Mouse (Mus musculus) thymus, postnatal 4 days (tissue): ENCODE measurements around the gene Naglu.
"Not testable (repeated sequence)": the region's sequence is repeated elsewhere in the genome, so short reads cannot be mapped to it uniquely, and the experiment has no call there.

Experiments used
- DNase-seq: peaks from one replicate; pipeline ENCODE4 v3.0.0; 2021

Gene Naglu

DNA sequence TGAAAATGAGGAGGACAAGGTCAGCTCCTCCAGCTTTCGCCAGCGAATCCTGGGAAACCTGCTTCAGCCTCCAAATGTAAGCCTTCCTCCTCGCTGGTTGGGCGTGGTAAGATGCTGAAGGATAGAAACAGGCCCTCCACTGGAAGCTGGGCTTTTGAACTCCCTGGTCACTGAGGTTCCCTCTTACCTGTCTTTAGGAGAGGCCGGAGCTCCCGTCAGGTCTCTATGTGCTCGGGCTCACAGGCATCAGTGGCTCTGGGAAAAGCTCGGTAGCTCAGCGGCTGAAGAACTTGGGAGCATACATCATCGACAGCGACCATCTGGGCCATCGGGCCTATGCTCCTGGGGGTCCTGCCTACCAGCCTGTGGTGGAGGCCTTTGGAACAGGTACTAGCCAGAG is 15.0 kb downstream of the Naglu start:
- no peak for DNase-seq

DNA sequence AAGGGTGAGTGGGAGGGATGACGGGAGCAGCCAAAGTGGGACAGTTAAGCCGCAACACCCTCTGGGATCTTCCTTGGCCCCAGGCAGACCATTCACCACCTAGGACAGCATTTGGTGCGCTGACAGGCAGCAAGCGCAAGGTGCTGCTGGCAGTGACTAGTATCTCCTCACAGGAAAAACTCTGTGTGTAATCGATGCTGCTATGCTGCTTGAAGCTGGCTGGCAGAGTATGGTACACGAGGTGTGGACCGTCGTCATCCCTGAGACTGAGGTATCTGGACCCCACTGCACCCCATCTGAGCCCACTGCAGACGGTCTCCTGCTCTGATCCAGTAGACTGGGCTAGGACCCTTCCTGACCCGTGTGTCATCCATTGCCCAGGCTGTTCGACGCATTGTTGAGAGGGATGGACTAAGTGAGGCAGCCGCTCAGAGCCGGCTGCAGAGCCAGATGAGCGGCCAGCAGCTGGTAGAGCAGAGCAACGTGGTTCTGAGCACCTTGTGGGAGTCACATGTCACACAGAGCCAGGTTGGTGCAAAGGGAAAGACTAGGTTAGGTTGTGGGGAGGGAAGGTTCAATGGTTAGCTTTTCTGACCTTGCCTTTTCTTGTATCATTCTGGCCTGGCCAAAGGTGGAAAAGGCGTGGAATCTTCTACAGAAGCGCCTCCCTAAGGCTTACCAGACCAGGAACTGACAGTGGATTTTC is 16.0 kb downstream of the Naglu start:
- no peak for DNase-seq

DNA sequence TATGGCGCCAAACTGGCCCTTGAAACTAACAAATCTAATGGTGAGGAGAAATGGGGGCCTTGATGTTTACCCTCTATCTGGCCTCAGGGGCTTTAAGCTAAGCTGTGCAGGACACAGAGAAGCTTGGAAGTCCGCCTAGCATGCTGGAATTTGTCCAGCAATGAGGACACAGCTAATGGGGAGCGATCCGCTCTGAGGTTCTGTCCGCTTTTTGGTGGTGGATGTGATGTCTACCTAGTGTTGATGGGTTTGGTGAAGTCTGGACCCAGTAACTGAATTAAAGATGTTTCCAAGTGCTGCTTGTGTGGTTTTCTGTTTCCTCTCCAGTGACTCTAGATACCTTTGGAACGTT is 16.5 kb downstream of the Naglu start:
- DNase-seq = no peak

DNA sequence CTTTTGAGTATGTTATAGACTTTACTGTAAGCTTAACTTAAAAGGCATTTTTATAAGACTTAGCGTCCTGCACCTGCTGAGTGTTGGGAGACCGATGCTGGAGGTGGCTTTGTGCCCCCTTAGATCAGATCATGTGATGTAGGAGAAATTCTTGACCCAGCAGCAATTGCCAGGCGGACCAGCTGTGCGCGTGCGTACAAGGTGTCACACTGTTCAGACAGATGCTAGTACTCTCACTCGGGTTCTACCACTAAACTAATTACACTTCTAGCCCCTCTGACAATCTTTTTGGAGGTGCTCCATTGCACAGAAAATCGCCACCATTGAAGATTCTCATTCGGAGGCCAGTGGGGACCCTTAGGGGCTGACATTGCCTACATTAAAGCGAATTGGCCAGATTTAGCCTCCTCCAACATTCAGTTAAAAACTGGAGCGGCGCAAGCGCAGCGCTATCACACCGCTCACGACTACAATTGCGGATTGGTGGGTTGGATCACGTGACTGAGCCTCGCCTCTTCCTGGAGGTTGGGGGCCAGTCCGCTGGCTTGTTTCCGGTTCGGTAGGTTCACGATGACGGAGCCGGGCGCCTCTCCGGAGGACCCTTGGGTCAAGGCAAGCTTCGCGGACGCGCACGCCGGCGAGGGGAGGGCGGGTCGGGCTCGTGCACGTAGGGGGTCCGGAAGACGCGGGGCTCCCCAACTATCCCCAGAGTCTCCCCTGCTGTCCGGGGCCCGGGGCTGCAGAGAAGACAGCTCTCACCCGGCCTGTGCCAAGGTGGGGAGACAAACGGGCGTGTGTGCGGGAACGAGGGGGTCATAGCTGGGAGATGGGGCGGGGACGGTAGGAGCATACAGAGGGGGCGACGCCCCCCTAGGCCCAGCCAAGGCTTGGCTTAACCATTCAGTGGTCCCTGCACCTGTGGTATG is 17.2 kb downstream of the Naglu start, which contains the start of gene Mlx:
Mlx (plus strand) TSS at position 522 of the 926 bp plus-strand sequence.
- DNase-seq = peak; percentile 88

GRCm38 (mm10) chr11:101087682-101088055 is 17.9 kb downstream of the Naglu start:
- no peak for DNase-seq

DNA sequence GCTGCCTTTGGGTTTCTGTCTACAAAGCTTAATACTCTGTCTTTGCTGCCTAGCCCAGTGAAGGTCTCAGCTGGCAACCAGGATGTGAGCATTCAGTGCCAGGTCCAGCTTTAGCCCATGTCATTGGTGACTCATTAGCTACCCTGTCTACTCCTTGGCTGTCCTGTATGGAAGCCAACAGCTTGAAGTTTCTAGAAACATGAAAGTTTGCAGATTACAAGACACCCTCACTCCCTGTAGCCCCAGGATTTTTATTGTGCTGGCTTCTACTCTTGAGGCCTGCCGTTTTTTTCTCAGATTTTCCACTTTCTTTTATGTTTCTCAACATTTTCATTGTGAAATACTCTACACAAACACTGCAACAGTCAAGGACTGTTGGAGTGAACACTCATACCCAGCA is 20.1 kb downstream of the Naglu start:
- DNase-seq = no peak

DNA sequence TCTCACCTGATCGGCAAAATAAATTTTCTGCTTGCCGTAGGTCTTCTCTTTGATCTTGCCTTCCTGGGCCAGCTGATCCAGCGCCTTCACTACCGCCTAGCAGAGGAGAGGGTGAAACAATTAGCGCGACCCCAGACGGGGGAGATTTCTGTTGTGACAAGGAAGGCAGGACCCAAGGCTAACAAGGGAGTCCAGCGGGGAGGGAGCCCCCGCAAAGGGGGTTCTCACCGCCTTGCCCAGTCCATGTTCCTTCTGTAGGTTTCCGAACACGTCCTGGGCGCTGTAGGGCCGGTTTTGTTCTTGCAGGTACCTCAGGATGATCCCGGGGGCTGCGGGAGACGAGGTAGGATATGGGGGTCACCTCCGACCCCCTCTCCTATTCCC is 25.1 kb downstream of the Naglu start:
- no peak for DNase-seq

DNA sequence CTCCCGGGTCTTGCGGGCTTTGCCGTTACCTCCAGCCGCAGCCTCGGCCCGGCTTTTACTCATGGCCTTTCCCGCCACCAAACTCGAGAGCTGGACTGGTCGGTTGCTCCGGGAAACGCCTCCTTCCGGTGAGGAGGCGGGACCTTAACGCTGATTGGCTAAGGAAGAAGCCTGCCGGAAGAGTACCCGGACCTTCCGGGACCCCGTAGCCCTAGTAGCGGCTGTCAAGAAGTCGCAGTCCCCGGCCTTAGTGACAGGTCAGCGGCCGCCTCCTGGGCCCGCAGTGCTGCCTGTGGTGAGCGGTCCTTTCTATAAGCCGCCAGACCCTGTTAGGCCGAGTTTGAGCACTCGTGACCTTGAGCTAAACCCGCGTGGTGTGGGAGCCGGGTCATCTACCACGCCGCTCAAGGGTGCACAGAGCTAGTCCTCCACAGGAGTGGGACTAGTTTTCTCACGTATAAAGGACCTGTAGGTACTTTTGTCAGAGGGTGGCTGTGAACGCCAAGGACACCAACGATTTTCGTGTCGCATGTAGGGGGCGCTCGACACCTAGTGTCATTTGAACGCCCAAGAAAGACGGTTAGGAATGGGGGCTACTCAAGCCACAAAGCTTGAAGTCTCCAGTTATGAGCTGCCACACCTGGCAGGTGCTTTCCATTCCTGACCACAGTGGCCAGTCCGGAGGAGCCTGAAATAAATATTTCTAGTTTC is 25.7 kb downstream of the Naglu start, which contains the start of gene Psmc3ip:
Psmc3ip (minus strand) TSS at position 123 of the 711 bp plus-strand sequence.
- peak; percentile 92 for DNase-seq

DNA sequence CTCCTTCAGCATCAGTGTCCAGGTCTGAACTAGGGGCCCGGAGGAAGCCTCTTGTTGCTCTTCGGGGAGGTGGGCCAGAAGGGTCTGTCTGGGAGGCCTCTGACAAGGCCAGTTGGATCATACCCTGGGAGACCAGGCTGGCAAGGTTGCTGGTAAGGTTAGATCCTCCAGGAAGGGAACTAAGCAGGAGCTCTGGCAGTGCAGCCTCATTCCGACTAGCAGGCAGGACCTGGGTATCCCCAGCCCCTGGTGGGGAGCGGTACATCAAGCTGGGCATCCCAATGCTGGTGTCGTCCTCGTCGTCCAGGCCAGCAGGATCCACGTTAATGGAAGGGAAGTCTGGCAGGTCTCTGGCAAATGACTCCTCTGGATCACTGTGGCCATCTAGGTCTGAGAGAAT is 28.4 kb downstream of the Naglu start:
- no peak for DNase-seq

GRCm38 (mm10) chr11:101103011-101103410 is 33.2 kb downstream of the Naglu start:
- no peak for DNase-seq

GRCm38 (mm10) chr11:101109351-101109750 is 39.5 kb downstream of the Naglu start:
- no peak for DNase-seq

DNA sequence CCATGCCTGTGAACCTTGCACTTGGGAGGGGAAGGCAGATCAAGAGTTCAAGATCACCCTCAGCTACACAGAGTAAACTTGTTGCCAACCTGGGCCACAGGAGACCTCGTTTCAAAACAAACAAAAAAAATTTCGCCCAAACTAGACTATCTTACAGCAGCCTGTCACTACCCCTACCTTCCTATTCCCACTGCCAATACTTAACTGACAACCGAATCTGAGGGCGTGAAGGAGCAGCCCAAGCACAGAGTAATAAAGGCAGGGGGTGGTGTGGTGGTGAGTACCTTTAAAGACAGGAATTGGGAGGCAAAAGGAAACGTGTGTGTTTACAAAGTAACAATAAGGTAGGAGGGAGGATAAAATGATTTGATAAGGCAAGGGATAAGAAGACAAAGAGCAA is 40.9 kb downstream of the Naglu start:
- no peak for DNase-seq

DNA sequence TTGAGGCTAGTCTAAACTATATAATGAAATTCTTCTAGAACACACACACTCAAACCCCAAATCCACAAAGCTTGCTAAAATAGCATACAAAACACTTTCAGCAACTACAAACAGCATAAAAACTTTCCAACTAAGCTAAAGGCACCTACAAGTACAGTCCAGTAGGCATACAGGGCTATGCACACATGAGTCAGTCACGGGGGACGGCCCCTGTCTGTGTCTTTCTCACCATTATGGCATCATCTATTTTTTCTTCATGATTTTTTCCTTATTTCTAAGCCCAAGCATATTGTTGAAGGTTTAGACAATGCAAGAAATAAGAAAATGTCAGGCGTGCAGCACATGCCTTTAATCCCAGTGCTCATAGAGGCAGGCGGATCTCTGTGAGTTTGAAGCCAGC is 41.4 kb downstream of the Naglu start:
- DNase-seq = no peak

GRCm38 (mm10) chr11:101112186-101112585 is 42.4 kb downstream of the Naglu start:
- no peak for DNase-seq

DNA sequence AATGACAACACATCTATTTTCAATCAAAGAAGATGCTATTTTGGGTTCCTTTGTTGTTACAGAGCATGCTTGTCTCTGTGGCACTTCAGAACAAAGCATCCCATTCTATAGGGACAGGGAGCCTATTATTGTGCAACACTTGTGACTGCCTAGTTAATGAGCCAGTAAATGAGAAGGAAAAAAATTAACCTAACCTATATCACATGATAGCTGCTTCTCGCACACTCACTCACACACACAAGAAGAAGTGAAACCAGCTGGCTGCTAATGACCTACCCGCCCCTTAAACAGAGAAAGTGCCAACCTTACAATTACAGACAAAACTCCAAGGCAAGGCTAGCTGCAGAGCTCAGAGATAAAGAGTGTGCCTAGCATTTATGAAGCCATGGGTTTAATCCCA is 45.8 kb downstream of the Naglu start:
- no peak for DNase-seq

- no peak for DNase-seq
Measured at GRCm38 (mm10) chr11:101118105-101118504, 48.3 kb downstream of the Naglu start.

DNA sequence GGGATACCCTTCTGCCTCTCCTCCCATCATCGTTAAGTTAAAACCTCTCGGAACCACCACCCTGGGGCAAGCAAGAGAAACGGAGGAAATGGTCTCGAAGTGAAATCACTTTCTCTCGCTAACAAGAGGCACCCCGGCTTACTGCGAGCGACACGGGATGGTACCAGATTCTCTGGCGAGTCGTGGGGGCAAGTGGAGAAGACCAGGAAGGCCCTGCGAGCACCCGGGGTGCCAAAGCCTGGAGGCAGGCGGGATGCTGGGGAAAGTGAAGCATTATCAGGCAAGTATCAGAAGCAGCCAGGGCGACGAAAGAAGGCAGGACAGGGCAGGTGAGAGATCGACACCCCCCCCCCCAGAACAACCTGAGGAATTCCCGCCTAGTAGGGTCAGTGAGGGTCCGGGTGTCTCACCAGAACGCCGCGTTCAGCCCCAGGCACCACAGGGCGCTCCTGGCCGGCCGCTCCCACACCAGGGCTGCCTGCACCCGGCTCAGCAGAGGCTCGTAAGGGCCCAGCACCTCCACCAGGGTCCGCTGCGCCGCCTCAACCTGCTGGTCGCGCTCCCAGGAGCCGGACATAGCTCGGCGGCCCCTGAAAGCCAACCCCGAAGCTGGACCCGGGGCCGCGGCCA is 49.4 kb downstream of the Naglu start:
- peak; percentile 48 for DNase-seq

DNA sequence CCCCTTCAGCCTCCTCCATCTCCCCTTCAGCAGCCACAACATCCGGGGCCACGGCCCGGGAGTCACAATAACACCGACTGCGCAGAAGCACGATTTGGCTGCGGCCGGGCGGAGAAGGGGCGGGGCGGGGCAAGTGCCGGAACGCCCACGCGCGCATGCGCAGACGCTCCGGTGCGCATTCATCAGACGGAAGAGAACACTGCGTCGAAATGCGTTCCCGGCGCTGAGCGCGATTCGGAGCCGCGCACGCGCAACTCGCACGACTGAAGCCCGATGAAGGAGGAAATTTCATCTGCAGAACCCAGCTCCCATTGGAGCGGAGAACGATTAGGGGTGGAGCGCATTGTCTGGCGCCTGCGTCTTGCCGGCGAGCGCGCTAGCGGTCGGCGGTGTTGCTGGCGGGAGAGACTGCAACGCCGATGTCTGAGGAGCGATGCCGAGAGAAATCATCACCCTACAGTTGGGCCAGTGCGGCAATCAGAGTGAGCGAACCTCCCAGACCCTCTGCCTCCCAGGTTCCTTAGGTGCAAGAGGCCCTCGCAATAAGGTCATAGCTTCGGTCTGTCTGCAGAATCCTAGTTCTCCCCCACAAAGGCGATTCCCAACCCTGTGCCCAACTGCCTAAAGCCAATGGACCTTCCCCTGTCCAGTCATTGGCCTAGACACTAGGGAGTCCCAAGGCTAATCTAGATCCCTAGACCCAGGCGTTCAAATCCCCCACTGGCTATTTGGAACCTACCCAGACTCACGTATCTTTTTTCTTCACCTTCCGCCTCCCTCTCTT is 50.1 kb downstream of the Naglu start, which contains the start of the genes Retreg3 and Tubg1:
Retreg3 (minus strand) TSS at position 133 of the 784 bp plus-strand sequence.
Tubg1 (plus strand) TSS at position 178 of the 784 bp plus-strand sequence.
- DNase-seq = peak; percentile 100

GRCm38 (mm10) chr11:101120545-101121188 is 50.9 kb downstream of the Naglu start:
- DNase-seq = peak; percentile 34

GRCm38 (mm10) chr11:101124494-101124893 is 54.7 kb downstream of the Naglu start:
- DNase-seq = not testable (repeated sequence)

DNA sequence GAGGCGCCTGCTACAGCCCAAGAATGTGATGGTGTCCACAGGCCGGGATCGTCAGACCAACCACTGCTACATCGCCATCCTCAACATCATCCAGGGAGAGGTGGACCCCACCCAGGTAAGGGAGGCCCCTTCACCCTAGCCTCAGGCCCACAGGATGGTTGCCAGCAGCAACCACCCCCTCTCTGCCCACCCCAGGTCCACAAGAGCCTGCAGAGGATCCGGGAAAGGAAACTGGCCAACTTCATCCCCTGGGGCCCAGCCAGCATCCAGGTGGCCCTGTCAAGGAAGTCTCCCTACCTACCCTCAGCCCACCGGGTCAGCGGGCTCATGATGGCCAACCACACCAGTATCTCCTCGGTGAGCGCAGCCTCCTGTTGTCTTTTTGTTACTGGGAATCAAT is 55.2 kb downstream of the Naglu start:
- DNase-seq = not testable (repeated sequence)
